Mouse (Mus musculus) kidney, adult 11 months (tissue): ENCODE data around the gene Gbx2.

Experiments used
- DNase-seq: peaks from one replicate; pipeline ENCODE4 v3.0.0; 2022

Gbx2 gene

GRCm38 (mm10) chr1:89902236-89902635, 28.7 kb downstream of the Gbx2 start:
- DNase-seq: no peak

- no peak for DNase-seq
These were observed 29.6 kb downstream of the Gbx2 start for GRCm38 (mm10) chr1:89901381-89901780.

DNA sequence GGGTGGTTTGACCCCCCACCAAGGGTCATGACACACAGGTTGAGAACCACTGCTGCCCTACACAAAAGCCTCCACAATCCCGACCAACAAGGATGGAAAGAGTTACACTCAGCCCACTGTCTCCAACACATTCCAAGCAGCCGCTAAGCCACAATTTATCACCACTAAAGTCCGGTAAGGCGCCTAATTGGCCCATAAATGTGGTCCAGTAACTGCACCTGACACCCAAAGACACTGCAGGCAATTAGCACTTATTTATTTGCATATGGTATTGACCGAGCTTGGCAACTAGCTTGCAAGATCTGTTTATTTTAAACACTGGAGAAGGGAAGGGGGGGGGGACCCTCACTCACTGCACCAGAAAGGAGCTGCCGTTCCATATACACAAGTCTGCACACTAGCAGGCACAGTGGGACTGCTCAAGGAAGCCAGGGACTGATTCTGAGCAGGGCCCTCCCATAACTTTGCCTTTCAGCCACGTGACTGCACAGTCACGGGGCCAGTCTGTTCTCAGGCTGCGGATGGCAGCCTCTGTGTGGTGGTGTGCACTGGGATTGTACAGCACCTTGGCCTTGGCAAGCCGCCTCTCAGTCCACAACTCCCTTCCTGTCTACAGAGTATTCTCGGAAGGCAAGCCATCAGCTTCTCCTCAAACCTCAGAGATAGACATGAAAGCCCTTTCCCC, 31.1 kb downstream of the Gbx2 start:
- peak; percentile 22 for DNase-seq

- DNase-seq: no peak
These were observed 31.9 kb downstream of the Gbx2 start for GRCm38 (mm10) chr1:89899036-89899435.

DNA sequence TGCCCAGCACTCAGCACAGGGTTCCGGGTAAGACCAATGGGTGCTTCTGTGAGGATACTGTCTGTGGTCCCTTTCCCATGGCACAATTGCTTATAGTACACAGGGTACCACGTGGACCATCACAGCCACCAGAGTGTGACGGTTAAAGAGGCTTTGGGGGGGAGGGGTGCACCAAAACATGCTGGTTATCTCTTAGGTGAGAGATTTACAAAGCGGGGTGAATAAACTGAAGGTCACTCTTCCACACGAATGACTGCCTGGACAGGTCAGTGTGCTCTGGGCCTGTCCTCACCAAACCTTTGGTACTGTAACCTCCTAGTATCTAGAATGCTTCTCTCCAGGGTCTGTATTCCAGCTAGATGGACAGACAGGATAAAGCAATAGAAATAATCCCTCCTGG, 35.2 kb downstream of the Gbx2 start:
- peak; percentile 33 for DNase-seq

DNA sequence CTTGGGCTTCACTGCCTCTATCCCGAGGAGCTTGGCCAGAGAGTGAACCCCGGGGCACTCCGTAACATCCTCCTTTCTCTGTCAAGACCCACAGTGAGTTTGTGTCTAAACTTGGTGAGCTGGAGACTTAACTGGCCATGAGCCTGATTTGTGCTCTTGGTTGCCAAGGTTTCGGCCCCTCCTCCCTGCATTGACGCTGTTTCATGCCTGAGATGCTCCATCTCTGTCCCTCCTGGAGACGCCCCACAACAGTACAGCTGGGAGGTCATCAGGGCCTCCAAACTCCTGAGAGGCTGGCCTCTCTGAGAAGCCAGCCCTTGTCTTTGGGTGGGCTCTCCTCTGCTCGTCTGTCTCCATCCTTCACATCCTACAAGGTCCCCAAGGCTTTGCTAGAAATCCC, 38.7 kb downstream of the Gbx2 start:
- DNase-seq: no peak

GRCm38 (mm10) chr1:89891400-89891799, 39.6 kb downstream of the Gbx2 start:
- DNase-seq: no peak

DNA sequence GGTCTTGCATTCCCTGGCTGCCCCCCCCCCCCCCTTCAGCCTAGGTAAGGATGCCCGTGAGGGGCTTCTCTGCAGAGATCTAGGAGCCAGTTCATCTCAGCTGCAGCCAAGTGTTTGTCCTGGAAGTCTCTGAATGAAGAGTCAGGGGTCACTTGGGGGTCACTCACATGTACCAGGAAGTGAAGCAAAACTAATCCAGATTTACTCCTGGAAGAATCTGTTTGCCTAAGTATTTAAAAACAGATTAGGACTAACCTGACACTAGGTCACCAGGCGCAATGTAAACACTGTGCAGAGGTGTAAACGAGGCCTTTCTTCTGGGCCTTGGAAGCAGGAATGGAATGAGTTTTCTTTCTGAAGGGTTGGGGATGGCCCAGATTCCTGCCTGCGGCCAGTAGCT, 45.3 kb downstream of the Gbx2 start:
- no peak for DNase-seq

- no peak for DNase-seq
These were observed 46.6 kb downstream of the Gbx2 start for GRCm38 (mm10) chr1:89884335-89884734.

DNA sequence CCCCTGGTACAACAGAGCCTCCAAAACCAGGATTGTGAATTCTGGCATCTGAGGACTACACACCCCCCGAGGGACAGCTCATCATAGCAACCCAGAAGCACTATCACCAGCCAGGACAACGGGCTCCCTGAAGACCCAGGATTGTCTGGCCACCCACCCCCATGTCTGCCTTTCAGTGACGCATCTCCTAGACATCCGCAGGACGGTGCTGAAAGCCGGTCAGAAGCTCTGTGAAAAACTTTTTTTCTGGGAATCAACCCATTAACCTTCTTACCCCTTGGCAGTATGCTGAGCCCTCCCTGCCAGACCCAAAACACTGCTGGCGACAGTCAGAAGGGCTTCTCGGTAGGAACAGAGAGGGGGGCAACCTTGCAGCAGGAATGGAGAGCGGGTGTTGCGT, 50.1 kb downstream of the Gbx2 start:
- DNase-seq: no peak

DNA sequence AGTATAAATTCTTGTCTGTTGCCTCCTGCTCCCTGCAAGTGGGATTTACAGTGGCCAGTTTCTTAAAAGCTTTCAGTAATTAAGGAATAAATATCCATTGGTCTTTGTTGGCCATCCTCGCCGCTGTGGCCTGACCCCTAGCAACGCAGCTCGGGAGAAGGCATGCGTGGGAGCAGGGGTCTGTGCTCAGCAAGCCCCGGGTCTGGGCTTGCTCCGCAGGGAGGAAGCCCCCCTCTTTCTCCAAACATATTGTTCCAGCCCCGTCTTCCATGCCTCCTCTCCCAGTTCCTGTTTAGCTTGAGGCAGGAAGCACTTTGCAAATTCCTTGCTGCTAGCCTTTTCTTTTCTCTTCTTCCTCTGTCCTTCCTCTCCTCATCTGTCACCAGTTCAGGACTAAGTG, 50.8 kb downstream of the Gbx2 start:
- DNase-seq: no peak

GRCm38 (mm10) chr1:89878496-89878895, 52.5 kb downstream of the Gbx2 start:
- DNase-seq: no peak
